Mouse (Mus musculus) common myeloid progenitor, adult 5-6 weeks (primary cell): ENCODE results near the gene Dlec1. TPM values are rescaled to one million over a fixed set of nuclear protein-coding genes. Genes with fewer than 3 reads are reported as not detected.
A peak's percentile ranks its signal among the peaks of the same experiment; 100 is the strongest.

Experiments used
- ATAC-seq: replicated peaks from 2 replicates; pipeline ENCODE4 v1.8.0; 2016; ENCODE audit warnings: low read depth, mild to moderate bottlenecking, moderate TSS enrichment, inconsistent platforms; ENCODE audit not compliant: poor library complexity, severe bottlenecking
- total RNA-seq: library from RNA; stranded (forward); fragments of 200-1000, 187-1606 nt; gene quantifications from 2 replicates; pipeline ENCODE4 v1.2.3, GENCODE M21; 2017

Gene Dlec1
- total RNA-seq, 1 experiment from 2014 or later, result not detected

DNA sequence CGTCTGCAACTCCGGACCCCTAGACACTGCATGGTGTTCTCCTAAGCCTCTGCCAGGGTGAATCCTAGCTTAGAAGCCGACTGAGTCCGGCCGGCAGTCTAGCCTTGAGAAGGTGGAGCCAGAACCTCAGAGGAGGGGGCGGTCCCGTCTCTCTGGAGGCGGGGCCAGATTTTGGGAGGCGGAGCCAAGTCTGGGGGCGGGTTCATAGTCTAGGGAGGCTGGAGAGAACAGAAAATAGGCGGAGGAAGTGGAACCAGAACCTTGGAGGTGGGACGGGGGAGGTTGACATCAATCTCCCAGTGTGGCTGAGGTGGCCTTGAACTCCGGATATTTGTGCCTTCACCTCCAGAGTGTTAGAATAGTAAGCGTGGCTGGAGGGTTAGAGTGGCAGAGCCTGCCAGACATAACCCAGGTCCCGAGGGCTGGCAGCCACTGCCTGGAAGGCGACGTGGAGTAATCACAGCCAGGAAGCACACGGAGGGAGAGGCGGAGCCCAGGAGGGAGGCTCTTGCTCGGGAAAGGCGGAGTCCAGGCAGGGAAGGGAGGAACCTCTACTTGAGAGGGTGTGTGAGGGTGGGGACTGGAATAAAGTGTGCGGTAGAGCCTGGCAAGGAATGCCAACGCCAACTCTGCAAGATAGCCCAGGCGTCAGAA lies 14.0 kb upstream of the Dlec1 start:
- ATAC-seq, result peak; percentile 88

GRCm38 (mm10) chr9:119089437-119089836 lies 12.8 kb upstream of the Dlec1 start:
- ATAC-seq, result no peak

DNA sequence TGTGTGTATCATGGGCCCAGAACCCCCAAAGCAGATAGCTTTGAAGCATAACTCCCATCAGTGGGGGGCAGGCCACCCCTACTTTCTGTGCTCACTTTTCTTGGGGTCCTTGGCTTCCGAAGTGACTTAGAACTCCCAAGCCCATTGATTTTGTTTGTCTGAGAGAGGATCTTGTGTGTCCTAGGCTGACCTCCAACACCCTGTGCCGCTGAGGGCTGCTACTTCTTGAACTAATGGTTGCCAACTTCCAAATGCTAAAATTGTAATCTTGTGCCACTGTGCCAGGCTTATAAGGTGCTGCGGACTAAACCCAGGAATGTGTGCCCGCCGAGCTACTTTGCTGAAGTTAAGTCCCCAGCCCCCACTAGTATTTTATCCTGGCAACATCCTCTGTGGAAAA lies 11.8 kb upstream of the Dlec1 start:
- ATAC-seq, result no peak

DNA sequence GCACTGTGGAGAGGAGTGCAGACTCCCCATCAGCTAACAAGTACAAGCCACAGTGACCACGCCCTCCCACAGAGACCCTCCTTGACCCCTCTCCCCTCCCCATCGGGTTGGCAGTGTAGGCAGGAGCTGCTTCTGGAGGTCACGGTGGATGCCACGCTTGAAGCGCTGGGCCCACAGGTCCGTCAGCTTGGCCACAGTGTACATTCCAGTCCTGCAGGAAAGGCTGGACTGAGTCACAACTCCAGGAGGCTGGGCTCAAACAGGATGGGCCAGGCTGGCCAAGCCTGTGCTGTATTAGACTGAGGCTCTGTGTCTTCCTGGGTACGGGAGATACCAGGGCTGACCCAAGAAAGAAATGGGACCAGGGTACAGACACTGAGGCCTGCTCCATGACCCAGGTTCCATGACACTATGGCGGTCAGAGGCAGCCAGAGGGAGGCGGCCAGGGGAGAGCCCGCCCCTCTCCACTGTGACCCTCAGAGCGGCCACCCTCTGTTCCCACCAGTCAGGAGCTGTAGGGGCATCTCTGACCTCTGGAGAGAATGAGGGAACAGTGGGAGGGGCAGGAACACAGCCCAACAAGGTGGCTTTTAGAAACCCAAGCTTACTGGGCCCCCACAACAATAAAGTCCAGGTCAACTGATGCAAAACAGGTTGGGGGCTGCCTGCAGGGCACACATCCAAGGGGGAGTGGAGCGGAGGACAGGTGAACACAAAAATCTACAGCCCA lies 10.5 kb upstream of the Dlec1 start:
- ATAC-seq, result no peak

- no peak for ATAC-seq
Measured at GRCm38 (mm10) chr9:119092473-119093418, 9.5 kb upstream of the Dlec1 start.

DNA sequence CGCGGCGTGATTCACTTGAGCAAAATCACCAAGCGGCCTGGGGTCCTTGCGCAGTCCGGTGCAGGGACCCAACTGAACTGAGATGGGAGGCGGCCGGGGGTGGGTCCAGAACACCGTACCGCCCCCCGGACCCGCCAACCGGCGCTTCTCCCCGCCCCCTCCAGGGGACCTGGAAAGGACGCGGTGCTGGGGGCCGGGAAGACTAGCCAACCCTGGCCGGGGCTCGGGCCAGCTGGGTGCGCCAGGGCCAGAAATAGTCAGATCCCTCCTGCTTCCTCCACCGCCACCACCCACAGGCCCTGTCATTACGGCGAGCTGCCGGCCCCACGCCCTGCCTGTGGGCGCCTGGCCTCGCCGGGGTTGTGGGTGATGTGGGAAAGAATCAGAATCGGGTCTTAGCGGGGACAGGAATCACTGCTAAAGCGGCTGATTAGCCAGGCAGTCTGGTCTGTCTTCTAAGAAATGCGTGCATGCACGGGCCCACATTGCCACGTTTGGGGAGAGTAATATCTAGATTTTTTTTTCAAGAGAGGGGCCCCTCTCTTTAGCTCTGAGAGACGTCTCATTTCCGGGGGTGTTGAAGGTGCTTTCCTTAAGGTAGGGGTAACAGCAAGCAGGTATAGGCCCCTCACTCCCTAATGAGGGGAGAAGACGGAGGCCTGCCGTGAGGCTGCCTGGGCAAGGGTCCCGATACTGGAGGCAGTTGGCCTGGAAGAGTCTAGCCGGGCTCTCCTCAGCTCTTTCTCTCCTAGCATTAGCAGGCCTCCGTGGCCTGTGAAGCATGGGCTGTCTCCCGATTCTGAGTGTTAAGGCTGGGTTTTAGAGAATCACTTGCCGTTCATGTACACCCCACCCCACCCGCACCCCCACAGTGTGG lies 8.6 kb upstream of the Dlec1 start, which contains the start of gene Plcd1:
Gene Plcd1 (minus strand): TSS at position 84 of the 877 bp plus-strand sequence.
- peak; percentile 61 for ATAC-seq

GRCm38 (mm10) chr9:119094462-119095109 lies 7.7 kb upstream of the Dlec1 start:
- ATAC-seq, result no peak

DNA sequence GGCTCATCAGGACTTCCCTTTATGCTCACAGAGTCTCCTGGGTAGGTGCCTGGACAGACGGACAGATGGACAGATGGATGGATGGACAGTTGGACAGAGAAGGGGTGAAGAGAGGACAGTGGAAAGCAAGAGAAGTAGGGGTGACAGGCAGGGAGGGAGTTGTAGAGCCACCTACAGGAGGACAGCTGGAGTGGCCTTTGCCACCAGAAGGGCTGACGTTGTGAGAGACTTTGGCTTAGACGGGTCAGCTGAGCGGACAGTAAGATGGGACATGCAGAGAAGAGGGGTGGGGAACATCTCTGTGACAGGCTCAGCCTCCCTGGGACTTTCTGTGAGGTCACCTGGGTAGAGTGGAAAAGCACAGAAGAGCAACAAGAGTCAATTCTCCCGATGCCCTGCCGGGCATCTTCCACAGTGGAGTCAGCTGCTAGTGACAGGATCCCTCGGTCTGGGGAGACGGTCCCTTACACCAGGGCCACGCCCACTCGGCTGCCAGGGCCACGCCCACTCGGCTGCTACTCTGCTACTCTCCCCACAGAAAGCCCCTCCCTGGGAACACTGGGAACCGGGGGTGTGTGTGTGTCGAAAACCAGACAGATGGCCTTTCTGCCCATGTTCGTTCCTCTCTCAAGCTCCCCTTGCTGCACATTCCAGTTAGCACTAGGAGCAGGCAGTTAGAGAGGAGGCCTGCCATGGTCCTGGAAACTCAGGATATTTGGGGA lies 1.9 kb upstream of the Dlec1 start:
- no peak for ATAC-seq

DNA sequence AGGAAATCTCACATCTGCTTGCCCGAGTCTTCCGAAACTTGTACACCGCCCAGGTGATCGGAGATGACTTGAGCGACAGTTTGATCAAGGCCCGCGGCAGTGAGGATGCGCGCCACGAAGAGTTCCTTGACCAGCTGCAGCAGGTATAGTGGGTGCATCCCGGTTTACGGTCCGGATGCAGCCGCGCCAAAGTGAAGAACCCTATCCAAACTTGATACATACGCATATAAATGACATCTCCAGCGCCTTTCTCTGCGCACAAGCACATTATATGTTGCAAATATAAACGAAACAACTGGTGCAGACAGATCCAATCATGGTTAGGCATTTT lies 470 bp downstream of the Dlec1 start:
- ATAC-seq, result no peak; the same call in 1 of the 2 replicates

- no peak for ATAC-seq
Measured at GRCm38 (mm10) chr9:119107566-119107965, 5.3 kb downstream of the Dlec1 start.

- ATAC-seq, result no peak
Measured at GRCm38 (mm10) chr9:119109685-119110353, 7.5 kb downstream of the Dlec1 start.

- no peak for ATAC-seq
Measured at GRCm38 (mm10) chr9:119110640-119111039, 8.4 kb downstream of the Dlec1 start.

DNA sequence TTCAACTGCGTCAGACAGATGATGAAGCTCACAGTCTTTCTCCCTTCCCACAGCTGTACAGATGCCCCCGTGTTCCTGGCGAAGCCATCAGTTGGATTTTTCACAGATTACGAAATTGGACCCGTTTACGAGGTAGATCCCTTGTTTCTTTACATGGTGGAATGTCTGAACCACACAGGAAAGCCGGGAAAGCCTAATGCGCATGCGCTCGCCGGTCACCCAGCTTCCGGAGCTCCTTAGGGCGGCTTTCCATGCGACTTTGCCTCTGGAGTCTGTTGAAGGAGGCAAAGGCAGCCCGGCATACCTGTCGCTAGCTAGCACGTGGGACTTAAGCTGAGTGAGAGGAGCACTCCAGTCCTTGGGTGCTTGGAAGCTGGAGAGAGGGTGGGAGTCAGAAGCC lies 12.6 kb downstream of the Dlec1 start:
- no peak for ATAC-seq

DNA sequence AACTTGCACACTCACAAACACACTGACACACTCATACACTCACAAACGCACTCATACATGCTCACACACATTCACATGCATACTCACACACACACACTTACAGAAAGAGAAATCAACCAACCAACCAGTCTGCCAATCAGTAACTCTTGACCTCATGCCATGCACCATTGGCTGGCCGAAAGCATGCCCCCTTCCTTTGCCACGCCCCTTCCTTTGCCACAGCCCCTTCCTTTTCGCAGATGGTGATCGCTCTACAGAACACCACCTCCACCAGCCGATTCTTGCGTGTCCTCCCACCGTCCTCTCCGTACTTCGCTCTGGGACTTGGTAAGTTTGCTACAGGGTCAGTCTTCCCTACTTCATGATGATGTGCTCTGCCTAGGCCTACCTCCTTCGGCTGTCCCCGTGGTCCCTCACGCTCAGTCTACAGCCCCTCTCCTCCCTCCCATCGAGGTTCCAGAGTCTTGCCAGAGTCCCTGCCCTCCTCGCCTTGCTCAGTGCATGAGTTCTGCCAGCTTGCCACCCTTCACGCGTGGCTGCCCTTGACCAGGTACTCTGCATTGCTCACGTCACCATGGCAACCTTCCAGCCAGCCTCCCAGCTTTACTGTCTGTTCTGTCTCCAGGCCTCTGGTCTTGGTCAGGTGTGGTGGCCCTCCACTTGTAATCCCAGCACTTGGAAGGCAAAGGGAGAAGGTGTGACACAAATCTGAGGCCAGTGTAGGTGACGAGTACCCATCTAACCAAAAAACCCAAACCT lies 17.3 kb downstream of the Dlec1 start:
- ATAC-seq, result no peak

DNA sequence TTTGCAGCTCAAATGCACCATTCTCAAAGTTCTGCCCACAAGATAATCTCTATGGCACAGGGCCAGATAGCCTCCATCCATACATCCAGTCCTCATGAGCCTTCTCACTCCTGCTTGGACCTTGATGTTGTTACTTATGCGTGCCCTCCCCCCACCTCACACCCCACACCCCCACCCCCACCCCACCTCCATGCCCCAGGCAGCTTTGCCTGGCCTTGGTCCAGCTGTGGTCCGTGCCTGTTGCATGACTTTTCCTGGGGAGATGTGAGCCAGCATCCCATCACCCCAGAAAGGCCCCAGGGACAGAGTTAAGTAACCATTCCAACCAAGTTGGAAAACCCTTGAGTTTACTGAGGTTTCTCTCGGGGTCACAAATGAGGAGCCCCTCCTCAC lies 17.9 kb downstream of the Dlec1 start:
- no peak for ATAC-seq

DNA sequence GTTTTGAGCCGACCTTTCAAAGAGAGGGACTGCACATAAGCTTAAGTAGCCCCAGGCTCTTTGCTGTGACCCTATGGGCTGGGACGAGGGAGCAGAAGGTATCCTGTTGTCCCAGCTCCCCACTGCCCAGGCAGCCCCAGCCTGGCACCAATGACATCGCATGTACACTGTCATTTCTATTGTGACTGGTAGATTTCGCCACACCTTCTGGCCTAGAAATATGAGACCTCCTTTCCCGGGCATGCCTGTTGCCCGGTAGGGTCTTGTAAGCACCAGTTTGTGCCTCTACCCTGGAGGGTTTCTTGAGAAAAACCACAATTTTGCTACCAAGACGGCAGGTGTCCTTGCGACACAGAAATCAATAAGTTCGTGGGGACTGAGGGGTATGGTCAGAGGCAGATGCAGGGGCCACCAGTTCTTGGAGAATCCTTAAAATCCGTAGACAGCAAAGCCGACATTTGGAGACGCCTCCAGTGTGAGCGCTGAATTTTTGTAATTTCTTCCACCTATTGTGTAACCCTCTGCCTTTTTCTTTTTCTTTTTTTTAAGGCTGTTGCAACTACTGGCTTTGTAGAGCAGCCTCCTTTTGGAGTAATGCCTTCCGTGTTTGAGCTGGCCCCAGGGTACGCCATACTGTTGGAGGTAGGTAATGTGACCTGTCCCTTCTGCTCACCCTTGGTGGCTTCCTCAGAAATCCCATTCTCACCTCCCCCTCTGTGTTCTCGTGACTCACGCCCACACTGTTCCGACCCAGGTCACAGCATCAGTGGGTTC lies 20.5 kb downstream of the Dlec1 start:
- ATAC-seq, result no peak
